Mouse (Mus musculus) brain, embryonic 14.5 days (tissue): ENCODE measurements around the gene Arhgap21.

Experiments used
- CTCF ChIP-seq: fragments of 200-500 bp; IDR thresholded peaks from 2 replicates; pipeline ENCODE4 v1.5.1; 2012; ENCODE audit warnings: inconsistent platforms, mild to moderate bottlenecking, moderate library complexity, borderline replicate concordance; ENCODE audit not compliant: insufficient read depth, insufficient read length; ENCODE audit errors: extremely low read depth
- POLR2A ChIP-seq: fragments of 200-500 bp; IDR thresholded peaks from 2 replicates; pipeline ENCODE4 v1.6.1; 2012; ENCODE audit warnings: mild to moderate bottlenecking, inconsistent platforms, borderline replicate concordance; ENCODE audit not compliant: poor library complexity, insufficient read depth, insufficient read length, severe bottlenecking; ENCODE audit errors: extremely low read depth

- no peak for TF ChIP-seq CTCF
- TF ChIP-seq POLR2A: no peak
Observed at GRCm38 (mm10) chr2:20907291-20907690, 61.4 kb downstream of the Arhgap21 start.
